Mouse (Mus musculus) MEL (cell line): Measurements from ENCODE around the gene Mecom. TPM values are rescaled to one million over a fixed set of nuclear protein-coding genes. Genes with fewer than 3 reads are reported as not detected.

ENCODE experiments used
- DNase-seq: peaks from one replicate; pipeline ENCODE4 v3.0.0; 2011; ENCODE audit warnings: low read depth, low spot score
- H3K27ac ChIP-seq: 2 replicates; pipeline ENCODE4 v1.5.1; 2012; ENCODE audit warnings: low read depth, mild to moderate bottlenecking, control low read depth, low read length, moderate library complexity; ENCODE audit not compliant: control insufficient read depth
- H3K27me3 ChIP-seq, 2 experiments: fragments of 150-350 bp in 1 of 2; sonication (generic) in 1 of 2; 2 replicates each; pipeline ENCODE4 v1.6.1; 2012; ENCODE audit warnings: low read length in 2 of 2, mild to moderate bottlenecking in 2 of 2, improper control_type of control experiment in 1 of 2, moderate library complexity in 1 of 2; ENCODE audit not compliant: insufficient read depth in 2 of 2, control insufficient read depth in 1 of 2
- H3K36me3 ChIP-seq, 2 experiments: 2 replicates each; pipeline ENCODE4 v1.6.1; 2012 to 2014; ENCODE audit warnings: low read length in 2 of 2, improper control_type of control experiment in 1 of 2, inconsistent platforms in 1 of 2, mild to moderate bottlenecking in 1 of 2; ENCODE audit not compliant: insufficient read depth in 2 of 2, control insufficient read depth in 1 of 2
- H3K4me1 ChIP-seq, 2 experiments: fragments of 150-350 bp in 1 of 2; sonication (generic) in 1 of 2; 2 replicates each; pipeline ENCODE4 v1.6.1; 2012; ENCODE audit warnings: low read length in 2 of 2, improper control_type of control experiment in 1 of 2, mild to moderate bottlenecking in 1 of 2; ENCODE audit not compliant: insufficient read depth in 2 of 2, control insufficient read depth in 1 of 2
- H3K4me3 ChIP-seq, 2 experiments: fragments of 150-350 bp in 1 of 2; sonication (generic) in 1 of 2; 2 replicates each; pipeline ENCODE4 v1.5.1; 2012; ENCODE audit warnings: low read depth in 2 of 2, low read length in 2 of 2, mild to moderate bottlenecking in 2 of 2, moderate library complexity in 2 of 2, control low read depth in 1 of 2, improper control_type of control experiment in 1 of 2; ENCODE audit not compliant: control insufficient read depth in 1 of 2, insufficient read depth in 1 of 2
- H3K79me2 ChIP-seq: 2 replicates; pipeline ENCODE4 v1.6.1; 2012; ENCODE audit warnings: mild to moderate bottlenecking, low read length, moderate library complexity; ENCODE audit not compliant: control insufficient read depth, poor library complexity, insufficient read depth
- H3K9ac ChIP-seq: 2 replicates; pipeline ENCODE4 v1.6.1; 2012; ENCODE audit warnings: low read depth, mild to moderate bottlenecking, control low read depth, low read length, moderate library complexity; ENCODE audit not compliant: control insufficient read depth, poor library complexity, severe bottlenecking
- H3K9me3 ChIP-seq: fragments of 150-350 bp; sonication (generic); replicated peaks from 2 replicates; pipeline ENCODE4 v1.6.1; 2012; ENCODE audit warnings: mild to moderate bottlenecking, low read length, improper control_type of control experiment, moderate library complexity; ENCODE audit not compliant: insufficient read depth
- BHLHE40 ChIP-seq: IDR thresholded peaks from 2 replicates; pipeline ENCODE4 v1.6.1; 2012; ENCODE audit warnings: low read depth, mild to moderate bottlenecking, inconsistent platforms, low read length, improper control_type of control experiment, borderline replicate concordance
- CHD2 ChIP-seq: IDR thresholded peaks from 2 replicates; pipeline ENCODE4 v1.6.1; 2011; ENCODE audit warnings: low read length, improper control_type of control experiment
- ELF1 ChIP-seq: IDR thresholded peaks from 2 replicates; pipeline ENCODE4 v1.6.1; 2014; ENCODE audit warnings: low read depth, mild to moderate bottlenecking, inconsistent platforms, low read length, improper control_type of control experiment, moderate library complexity
- EP300 ChIP-seq, 2 experiments: IDR thresholded peaks; 2 replicates each; pipeline ENCODE4 v1.6.1; 2011; ENCODE audit warnings: improper control_type of control experiment in 2 of 2, low read length in 2 of 2, low read depth in 1 of 2, mild to moderate bottlenecking in 1 of 2
- ETS1 ChIP-seq: IDR thresholded peaks from 2 replicates; pipeline ENCODE4 v1.6.1; 2012; ENCODE audit warnings: low read depth, mild to moderate bottlenecking, inconsistent platforms, low read length, improper control_type of control experiment, moderate library complexity
- GABPA ChIP-seq: IDR thresholded peaks from 2 replicates; pipeline ENCODE4 v1.6.1; 2012; ENCODE audit warnings: low read depth, mild to moderate bottlenecking, inconsistent platforms, low read length, improper control_type of control experiment, moderate library complexity
- GATA1 ChIP-seq: IDR thresholded peaks from 2 replicates; pipeline ENCODE4 v1.6.1; 2011; ENCODE audit warnings: low read depth, low read length, improper control_type of control experiment
- HCFC1 ChIP-seq: IDR thresholded peaks from 2 replicates; pipeline ENCODE4 v1.6.1; 2012; ENCODE audit warnings: low read depth, mild to moderate bottlenecking, inconsistent platforms, low read length, improper control_type of control experiment, moderate library complexity
- KAT2A ChIP-seq: conservative IDR thresholded peaks from 2 replicates; pipeline ENCODE4 v1.6.1; 2012; ENCODE audit warnings: low read depth, low read length, improper control_type of control experiment, inconsistent platforms
- MAFK ChIP-seq: IDR thresholded peaks from 2 replicates; pipeline ENCODE4 v1.6.1; 2011; ENCODE audit warnings: low read depth, mild to moderate bottlenecking, low read length, improper control_type of control experiment, borderline replicate concordance
- MAX ChIP-seq: IDR thresholded peaks from 2 replicates; pipeline ENCODE4 v1.6.1; 2011; ENCODE audit warnings: low read length, improper control_type of control experiment
- MAZ ChIP-seq: IDR thresholded peaks from 2 replicates; pipeline ENCODE4 v1.6.1; 2012; ENCODE audit warnings: low read depth, mild to moderate bottlenecking, inconsistent platforms, low read length, improper control_type of control experiment
- MEF2A ChIP-seq: IDR thresholded peaks from 2 replicates; pipeline ENCODE4 v1.6.1; 2014; ENCODE audit warnings: low read depth, mild to moderate bottlenecking, inconsistent platforms, low read length, improper control_type of control experiment; ENCODE audit not compliant: poor library complexity, insufficient replicate concordance, severe bottlenecking; ENCODE audit errors: extremely low read depth
- MYC ChIP-seq: IDR thresholded peaks from 2 replicates; pipeline ENCODE4 v1.6.1; 2011; ENCODE audit warnings: low read depth, mild to moderate bottlenecking, low read length, improper control_type of control experiment, moderate library complexity
- NRF1 ChIP-seq: IDR thresholded peaks from 2 replicates; pipeline ENCODE4 v1.6.1; 2014; ENCODE audit warnings: low read depth, mild to moderate bottlenecking, inconsistent platforms, low read length, improper control_type of control experiment, moderate library complexity; ENCODE audit not compliant: poor library complexity, insufficient read depth, severe bottlenecking
- POLR2A ChIP-seq, 2 experiments: IDR thresholded peaks; 2 replicates each; pipeline ENCODE4 v1.6.1; 2011 to 2012; ENCODE audit warnings: low read length in 2 of 2, mild to moderate bottlenecking in 2 of 2, control low read depth in 1 of 2, improper control_type of control experiment in 1 of 2, low read depth in 1 of 2, moderate library complexity in 1 of 2; ENCODE audit not compliant: control insufficient read depth in 1 of 2, insufficient read depth in 1 of 2, poor library complexity in 1 of 2
- POLR2AphosphoS2 ChIP-seq: IDR thresholded peaks from 2 replicates; pipeline ENCODE4 v1.6.1; 2011; ENCODE audit warnings: low read length, improper control_type of control experiment
- SIN3A ChIP-seq: IDR thresholded peaks from 2 replicates; pipeline ENCODE4 v1.6.1; 2012; ENCODE audit warnings: low read length, improper control_type of control experiment, inconsistent platforms
- SMC3 ChIP-seq: IDR thresholded peaks from 2 replicates; pipeline ENCODE4 v1.6.1; 2011; ENCODE audit warnings: low read depth, low read length, improper control_type of control experiment
- TAL1 ChIP-seq: IDR thresholded peaks from 2 replicates; pipeline ENCODE4 v1.6.1; 2012; ENCODE audit warnings: mild to moderate bottlenecking, inconsistent platforms, low read length, moderate library complexity, mixed read lengths
- TBP ChIP-seq: IDR thresholded peaks from 2 replicates; pipeline ENCODE4 v1.8.0; 2011; ENCODE audit warnings: low read depth, low read length, improper control_type of control experiment
- TCF12 ChIP-seq: IDR thresholded peaks from 2 replicates; pipeline ENCODE4 v1.6.1; 2014; ENCODE audit warnings: low read depth, mild to moderate bottlenecking, inconsistent platforms, low read length, improper control_type of control experiment, moderate library complexity
- UBTF ChIP-seq: IDR thresholded peaks from 2 replicates; pipeline ENCODE4 v1.6.1; 2012; ENCODE audit warnings: low read depth, mild to moderate bottlenecking, inconsistent platforms, low read length, improper control_type of control experiment, moderate library complexity, borderline replicate concordance; ENCODE audit not compliant: insufficient read depth
- ZNF384 ChIP-seq: IDR thresholded peaks from 2 replicates; pipeline ENCODE4 v1.6.1; 2012; ENCODE audit warnings: low read depth, mild to moderate bottlenecking, inconsistent platforms, low read length, improper control_type of control experiment
- polyA plus RNA-seq, 2 experiments: library from polyadenylated mRNA; stranded (reverse) in 1 of 2; unstranded in 1 of 2; fragments of >175 nt in 1 of 2; fragments of >200 nt in 1 of 2; gene quantifications; 2 replicates each; pipeline versions ENCODE4 v1.2.1 to v1.2.4; 2012; ENCODE audit warnings: low replicate concordance in 2 of 2, low read depth in 1 of 2; ENCODE audit not compliant: insufficient read length in 2 of 2, insufficient read depth in 1 of 2, missing spikeins in 1 of 2
- total RNA-seq: library from RNA; depleted of rRNA; stranded (reverse); fragments of 300-350 nt; gene quantifications from 2 replicates; pipeline ENCODE4 v1.2.3, GENCODE M21; 2012

Mecom gene
- total and polyA plus RNA-seq, 3 experiments = 0.04 TPM; not detected in 2

DNA sequence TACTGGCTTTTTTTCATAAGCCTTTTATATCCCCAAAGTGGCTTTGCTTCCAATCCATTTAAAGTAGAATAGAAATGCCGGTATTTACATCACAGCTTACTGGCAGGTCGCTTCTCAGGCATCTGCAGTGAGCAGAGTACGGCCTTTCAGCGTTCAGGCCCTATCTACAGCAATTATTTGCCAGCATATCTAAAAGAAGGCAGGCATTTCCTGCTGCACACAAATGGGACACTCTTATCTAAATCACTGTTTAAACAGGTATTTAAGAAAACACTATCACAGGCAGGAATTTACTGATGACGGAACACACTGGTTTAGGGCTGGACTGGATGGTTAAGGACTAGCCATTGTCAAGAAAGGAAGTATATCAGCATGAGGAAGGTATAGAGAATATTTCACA lies 301.9 kb downstream of the Mecom start:
- Histone ChIP-seq H3K9ac (no peak overlapping the region), H3K27me3 (no peaks in the 10 kb centered on the region), H3K9me3 (no peaks in the 10 kb centered on the region), H3K4me1 (no peaks in the 10 kb centered on the region), H3K4me3 (no peak overlapping the region), H3K36me3 (no peaks in the 10 kb centered on the region), H3K79me2 (no peaks in the 10 kb centered on the region), H3K27ac (no peak overlapping the region)
- TF ChIP-seq TCF12 = peak; percentile 54; the same call in 1 of the 2 replicates
- no peak for TF ChIP-seq MAZ
- no peak for TF ChIP-seq NRF1
- TF ChIP-seq GATA1 = 0 out of 2 replicates have a peak, but pooled peaks have one; percentile 31
- no peak for TF ChIP-seq TBP
- TF ChIP-seq KAT2A = no peak
- peak; percentile 26; the same call in 1 of the 2 replicates for TF ChIP-seq ETS1
- no peak for TF ChIP-seq MAFK
- no peak for TF ChIP-seq ZNF384
- no peak for TF ChIP-seq SIN3A
- TF ChIP-seq TAL1 = no peak
- no peak for TF ChIP-seq MEF2A
- TF ChIP-seq POLR2A (IDR thresholded peaks at IDR 0.05; ENCODE audit: control insufficient read depth in 1 of 2, insufficient read depth in 1 of 2, low read depth in 1 of 2, low read length in 2 of 2, poor library complexity in 1 of 2) = no peak
- no peak for TF ChIP-seq CHD2
- TF ChIP-seq EP300 (IDR thresholded peaks at IDR 0.05; ENCODE audit: low read depth in 1 of 2, low read length in 2 of 2) = peak; percentile 28 to 62; a peak in 2 of 4 replicates
- TF ChIP-seq POLR2AphosphoS2 = no peak
- DNase-seq = peak; percentile 10

DNA sequence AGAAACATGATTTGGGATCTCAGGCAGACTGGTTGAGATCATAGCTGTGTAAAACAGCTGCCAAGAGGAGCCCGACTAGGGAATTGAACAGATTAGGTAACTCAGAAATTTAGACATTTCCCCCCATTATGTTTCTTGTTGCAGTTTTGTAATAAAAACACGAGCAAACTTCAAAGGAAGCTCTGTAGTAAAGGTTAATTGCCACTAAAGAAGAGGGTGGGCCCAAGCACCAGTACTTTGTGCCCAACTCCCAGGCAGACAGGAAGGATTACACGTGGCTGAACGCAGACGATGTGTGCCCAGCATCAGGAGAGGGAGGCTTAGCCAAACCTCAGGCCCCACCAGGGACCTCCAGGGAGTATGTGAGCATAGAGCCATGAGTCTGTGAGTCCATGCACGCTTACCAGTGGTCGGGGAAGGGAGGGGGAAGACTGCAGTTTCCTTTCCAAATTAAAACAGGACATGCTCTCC lies 303.4 kb downstream of the Mecom start:
- Histone ChIP-seq H3K27me3 (no peaks in the 10 kb centered on the region), H3K27ac (no peak overlapping the region), H3K4me3 (no peak overlapping the region), H3K9me3 (no peaks in the 10 kb centered on the region), H3K4me1 (no peaks in the 10 kb centered on the region), H3K9ac (no peak overlapping the region), H3K79me2 (no peaks in the 10 kb centered on the region), H3K36me3 (no peaks in the 10 kb centered on the region)
- DNase-seq = no peak
- no peak for TF ChIP-seq BHLHE40
- TF ChIP-seq ZNF384 = no peak
- TF ChIP-seq POLR2A (IDR thresholded peaks at IDR 0.05; ENCODE audit: control insufficient read depth in 1 of 2, insufficient read depth in 1 of 2, low read depth in 1 of 2, low read length in 2 of 2, poor library complexity in 1 of 2) = no peak
- TF ChIP-seq NRF1 = no peak
- no peak for TF ChIP-seq MYC
- no peak for TF ChIP-seq MAX
- no peak for TF ChIP-seq GATA1
- TF ChIP-seq HCFC1 = no peak
- no peak for TF ChIP-seq GABPA
- no peak for TF ChIP-seq UBTF
- TF ChIP-seq ELF1 = no peak
- no peak for TF ChIP-seq ETS1
- no peak for TF ChIP-seq SMC3
- TF ChIP-seq KAT2A = no peak
